Mouse (Mus musculus) gastrocnemius, adult 2 months (tissue): ENCODE measurements around the gene Dupd1. TPM values are rescaled to one million over a fixed set of nuclear protein-coding genes. Genes with fewer than 3 reads are reported as not detected.
"Not testable (repeated sequence)": the region's sequence is repeated elsewhere in the genome, so short reads cannot be mapped to it uniquely, and the experiment has no call there.

Source experiments
- DNase-seq: peaks from one replicate; pipeline ENCODE4 v3.0.0; 2022
- H3K27ac ChIP-seq: fragments of 200-600 bp; 2 replicates; pipeline ENCODE4 v1.8.1; 2022; ENCODE audit warnings: mild to moderate bottlenecking
- H3K4me3 ChIP-seq: fragments of 200-600 bp; 2 replicates; pipeline ENCODE4 v1.8.1; 2022; ENCODE audit warnings: mild to moderate bottlenecking, moderate library complexity
- CTCF ChIP-seq: fragments of 200-600 bp; IDR thresholded peaks from 2 replicates; pipeline ENCODE4 v1.8.1; 2022; ENCODE audit warnings: antibody characterized with exemption, mild to moderate bottlenecking, moderate library complexity
- intact Hi-C: fragments of 180-260 bp; cut with DNase I; formaldehyde crosslinking; loops from one replicate; pipeline ENCODE4 v1.15.1; 2025
- total RNA-seq, 2 experiments: library from RNA; stranded (reverse); gene quantifications; 2 replicates each; pipeline ENCODE4 v1.2.3; 2021

Dupd1 gene
- total RNA-seq, 2 experiments from 2014 or later: 33.6 to 58.6 TPM

DNA sequence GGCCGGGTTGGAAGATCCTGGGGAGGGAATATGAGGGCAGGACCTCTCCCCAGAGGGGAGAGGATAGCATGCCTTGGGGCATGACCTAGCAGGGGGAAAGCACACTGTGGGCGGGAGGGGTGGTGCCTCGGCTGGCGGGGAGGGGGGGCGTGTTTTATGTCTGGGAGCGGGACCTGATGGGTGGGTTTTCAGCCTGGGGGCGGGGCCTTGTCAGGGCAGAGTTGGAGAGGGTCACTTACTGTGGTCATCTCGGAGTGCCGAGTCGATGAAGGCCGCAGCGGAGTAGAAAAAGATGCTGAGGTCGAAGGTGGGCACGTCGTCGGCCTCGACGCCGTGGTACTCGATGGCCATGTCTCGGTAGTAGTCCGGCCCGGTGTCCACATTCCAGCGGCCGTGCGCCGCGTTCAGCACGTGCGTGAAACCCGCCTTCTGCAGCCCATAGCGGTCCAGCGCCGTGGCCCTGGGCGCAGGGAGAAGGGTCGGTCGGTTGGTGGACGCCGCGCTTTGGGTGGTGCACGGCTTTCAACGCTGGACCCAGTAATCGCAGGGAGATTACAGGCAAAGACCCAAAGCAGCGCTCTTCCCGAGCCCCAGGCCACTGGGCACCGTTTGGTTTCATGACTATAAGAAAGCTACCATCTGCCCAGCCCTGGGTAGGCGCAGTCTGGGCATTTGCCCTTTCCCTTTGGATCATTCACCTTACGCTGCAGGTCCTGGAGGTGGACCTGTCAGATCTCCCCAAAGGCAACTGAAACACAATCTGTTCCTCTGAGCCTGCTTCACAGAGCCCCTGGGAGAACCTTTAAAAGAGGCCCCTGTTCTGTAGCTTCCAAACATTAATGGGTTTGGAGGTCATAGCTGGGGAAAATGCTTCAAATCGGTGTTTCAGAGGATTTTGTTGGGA is 27.7 kb downstream of the Dupd1 start:
- peak overlapping the region; percentile 42 for H3K4me3 ChIP-seq
- DNase-seq: peak; percentile 38
- intact Hi-C loops: loop anchor here (2.0 kb wide), 1 partner anchor 20 kb away; no protein-coding TSS in a partner anchor

GRCm38 (mm10) chr14:21685411-21686146 is 28.8 kb downstream of the Dupd1 start:
- intact Hi-C loops: loop anchor here (2.0 kb wide), 1 partner anchor 21 kb away; no protein-coding TSS in a partner anchor

More for the DNA sequence above, 27.7 kb downstream of the Dupd1 start:
- peak overlapping the region; percentile 79 for H3K27ac ChIP-seq
- TF ChIP-seq CTCF: no peak

GRCm38 (mm10) chr14:21683834-21684233 is 30.5 kb downstream of the Dupd1 start:
- DNase-seq: no peak
- intact Hi-C loops: no loop called here
- no peak for TF ChIP-seq CTCF
- no peak overlapping the region for H3K27ac ChIP-seq
- H3K4me3 ChIP-seq: no peak overlapping the region

More at GRCm38 (mm10) chr14:21685411-21686146, 28.8 kb downstream of the Dupd1 start:
- peak overlapping the region; percentile 79 for H3K27ac ChIP-seq
- DNase-seq: peak; percentile 75
- no peak for TF ChIP-seq CTCF
- peak overlapping the region; percentile 42 for H3K4me3 ChIP-seq

GRCm38 (mm10) chr14:21682681-21683129 is 31.7 kb downstream of the Dupd1 start:
- intact Hi-C loops: no loop called here
- DNase-seq: peak; percentile 61
- no peak for TF ChIP-seq CTCF
- Histone ChIP-seq H3K27ac (no peak overlapping the region), H3K4me3 (peak overlapping the region; percentile 39)

- H3K4me3 ChIP-seq: no peak overlapping the region
- H3K27ac ChIP-seq: no peak overlapping the region
- TF ChIP-seq CTCF: no peak
- intact Hi-C loops: loop anchor here (5.0 kb wide), 1 partner anchor 173 kb away; no protein-coding TSS in a partner anchor
- DNase-seq: peak; percentile 44
Observed at GRCm38 (mm10) chr14:21679631-21680201, 34.7 kb downstream of the Dupd1 start.

- DNase-seq: peak; percentile 74
- intact Hi-C loops: loop anchor here (1.0 to 5.0 kb wide), 2 partner anchors 63 to 174 kb away; no protein-coding TSS in a partner anchor
Observed at GRCm38 (mm10) chr14:21678509-21679285, 35.7 kb downstream of the Dupd1 start.

DNA sequence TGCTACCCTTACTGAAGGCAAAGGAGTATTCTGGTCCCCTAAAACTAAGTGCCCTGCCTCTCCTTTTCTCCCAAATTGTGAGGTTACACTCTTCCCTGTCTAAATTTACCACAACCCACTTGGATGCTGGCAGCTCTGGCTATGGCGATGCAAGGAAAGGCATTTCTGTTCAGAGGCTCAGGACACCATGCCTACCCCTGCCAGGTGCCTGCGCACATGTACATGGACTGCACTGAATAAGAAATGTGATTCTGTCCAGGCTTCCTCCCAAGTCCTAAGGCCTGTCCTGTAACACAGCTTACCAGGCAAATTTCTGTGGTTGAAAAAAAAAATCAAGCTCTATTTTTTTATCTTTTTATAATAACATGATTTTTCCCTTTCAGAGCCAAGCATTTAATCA is 38.2 kb downstream of the Dupd1 start:
- DNase-seq: peak; percentile 59
- Histone ChIP-seq H3K27ac (peak overlapping the region; percentile 31; the same call in 1 of the 2 replicates), H3K4me3 (no peak overlapping the region)
- no peak for TF ChIP-seq CTCF
- intact Hi-C loops: loop anchor here (5.0 kb wide), 1 partner anchor 176 kb away; no protein-coding TSS in a partner anchor

More at GRCm38 (mm10) chr14:21678509-21679285, 35.7 kb downstream of the Dupd1 start:
- Histone ChIP-seq H3K27ac (no peak overlapping the region), H3K4me3 (no peak overlapping the region)
- TF ChIP-seq CTCF: peak; percentile 96; the same call in 1 of the 2 replicates

- no peak overlapping the region for H3K27ac ChIP-seq
- intact Hi-C loops: no loop called here
- TF ChIP-seq CTCF: 0 out of 2 replicates have a peak, but pooled peaks have one; percentile 14
- no peak overlapping the region for H3K4me3 ChIP-seq
- DNase-seq: no peak
Observed at GRCm38 (mm10) chr14:21674471-21674870, 39.9 kb downstream of the Dupd1 start.

DNA sequence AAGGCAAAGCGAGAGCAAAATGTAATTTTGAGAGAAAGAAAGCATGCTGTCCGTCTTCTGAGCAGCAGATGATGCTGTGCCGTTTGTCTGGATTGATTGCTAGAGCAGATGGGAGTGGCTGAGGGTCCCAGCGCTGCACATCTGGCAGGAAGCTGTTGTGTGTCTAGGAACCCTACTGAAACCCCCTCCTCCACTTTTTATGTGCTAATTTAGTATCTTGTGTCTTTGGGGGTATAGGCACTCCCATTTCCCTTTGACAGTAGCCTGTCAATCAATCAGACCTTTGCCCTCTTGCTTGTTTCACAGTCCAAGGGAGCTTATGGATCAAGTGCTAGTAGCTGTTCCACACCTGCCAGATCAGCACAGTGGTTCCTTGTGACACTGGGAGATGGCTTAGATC is 41.3 kb downstream of the Dupd1 start:
- no peak for DNase-seq
- Histone ChIP-seq H3K4me3 (no peak overlapping the region), H3K27ac (no peak overlapping the region)
- no peak for TF ChIP-seq CTCF
- intact Hi-C loops: no loop called here

DNA sequence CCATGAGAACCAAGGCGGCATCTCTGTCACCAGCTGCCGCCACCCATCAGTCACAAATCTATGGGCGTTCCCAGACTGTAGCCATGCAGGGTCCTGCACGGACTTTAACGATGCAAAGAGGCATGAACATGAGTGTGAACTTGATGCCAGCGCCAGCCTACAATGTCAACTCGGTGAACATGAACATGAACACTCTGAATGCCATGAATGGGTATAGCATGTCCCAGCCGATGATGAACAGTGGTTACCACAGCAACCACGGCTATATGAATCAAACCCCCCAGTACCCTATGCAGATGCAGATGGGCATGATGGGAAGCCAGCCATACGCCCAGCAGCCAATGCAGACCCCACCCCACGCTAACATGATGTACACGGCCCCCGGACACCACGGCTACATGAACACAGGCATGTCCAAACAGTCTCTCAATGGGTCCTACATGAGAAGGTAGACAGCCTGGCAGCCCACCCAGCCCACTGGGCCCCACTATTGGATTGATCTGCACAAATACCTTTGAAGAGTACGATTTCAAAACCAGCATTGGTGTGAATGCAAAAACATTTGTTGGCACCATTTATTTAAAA is 43.9 kb downstream of the Dupd1 start:
- H3K27ac ChIP-seq, DNase-seq, H3K4me3 ChIP-seq, intact Hi-C loops: not testable (repeated sequence)
